Mouse (Mus musculus) forebrain, embryonic 12.5 days (tissue): ENCODE measurements at regions not wholly inside any gene's neighbourhood (a gene's known extent, or its start where the extent isn't known, plus 50 kb on each side); places are given as distances from the start of the nearest gene placed in this dataset.

ENCODE experiments used
- ATAC-seq: fragments of 200-750 bp; cut with Nextera tagmentation; 2 replicates; pipeline ENCODE4 v1.8.0; 2017; ENCODE audit warnings: moderate TSS enrichment; ENCODE audit not compliant: low FRiP score
- H3K27ac ChIP-seq: fragments of 300-500 bp; sonication (generic); 2 replicates; pipeline ENCODE4 v1.5.1; 2016; ENCODE audit warnings: mild to moderate bottlenecking
- H3K27me3 ChIP-seq: fragments of 300-500 bp; sonication (generic); 2 replicates; pipeline ENCODE4 v1.6.1; 2016; ENCODE audit warnings: mild to moderate bottlenecking
- H3K36me3 ChIP-seq: fragments of 300-500 bp; sonication (generic); replicated peaks from 2 replicates; pipeline ENCODE4 v1.6.1; 2016; ENCODE audit warnings: mild to moderate bottlenecking
- H3K4me1 ChIP-seq: fragments of 300-500 bp; sonication (generic); 2 replicates; pipeline ENCODE4 v1.6.1; 2016
- H3K4me2 ChIP-seq: fragments of 300-500 bp; sonication (generic); 2 replicates; pipeline ENCODE4 v1.6.1; 2016; ENCODE audit warnings: mild to moderate bottlenecking, moderate library complexity
- H3K4me3 ChIP-seq: fragments of 300-500 bp; sonication (generic); replicated peaks from 2 replicates; pipeline ENCODE4 v1.5.1; 2016; ENCODE audit warnings: mild to moderate bottlenecking
- H3K9ac ChIP-seq: fragments of 300-500 bp; sonication (generic); 2 replicates; pipeline ENCODE4 v1.6.1; 2016; ENCODE audit warnings: mild to moderate bottlenecking
- H3K9me3 ChIP-seq: fragments of 300-500 bp; sonication (generic); 2 replicates; pipeline ENCODE4 v1.6.1; 2016
- WGBS: fragments of 180-500 bp; shearing (Covaris S2); methylation state at CpG from one replicate; pipeline ENCODE4 v1.1.7; 2016; 5-methylcytosine and 5-hydroxymethylcytosine counted together

GRCm38 (mm10) chr3:149517537-149517936 lies 527.2 kb upstream of the Adgrl2 start:
- Histone ChIP-seq H3K4me3 (no peak overlapping the region), H3K4me1 (peaks cover 18% of the 10 kb centered on the region), H3K9ac (no peak overlapping the region), H3K36me3 (no peaks in the 10 kb centered on the region), H3K9me3 (no peaks in the 10 kb centered on the region), H3K4me2 (no peak overlapping the region), H3K27ac (no peak overlapping the region), H3K27me3 (peaks cover 16% of the 10 kb centered on the region; the same call in 1 of the 2 replicates)
- ATAC-seq: no peak
- WGBS: 76% methylated on average over 11 of the region's 11 CpGs

GRCm38 (mm10) chr3:149509178-149509577 lies 518.8 kb upstream of the Adgrl2 start:
- H3K36me3 ChIP-seq: no peaks in the 10 kb centered on the region
- H3K9me3 ChIP-seq: no peaks in the 10 kb centered on the region
- WGBS: 92% methylated on average over 6 of the region's 6 CpGs
- no peak overlapping the region for H3K27ac ChIP-seq
- H3K4me3 ChIP-seq: no peak overlapping the region
- ATAC-seq: no peak
- H3K27me3 ChIP-seq: no peaks in the 10 kb centered on the region
- H3K9ac ChIP-seq: no peak overlapping the region
- no peaks in the 10 kb centered on the region for H3K4me1 ChIP-seq
- H3K4me2 ChIP-seq: no peak overlapping the region

- Histone ChIP-seq H3K36me3 (no peaks in the 10 kb centered on the region), H3K27ac (no peak overlapping the region), H3K9ac (no peak overlapping the region), H3K4me3 (no peak overlapping the region), H3K9me3 (no peaks in the 10 kb centered on the region), H3K27me3 (no peaks in the 10 kb centered on the region), H3K4me1 (no peaks in the 10 kb centered on the region), H3K4me2 (no peak overlapping the region)
- WGBS: 94% methylated on average over 10 of the region's 10 CpGs
- ATAC-seq: no peak
Observed at GRCm38 (mm10) chr3:149508671-149509070, 518.3 kb upstream of the Adgrl2 start.

- Histone ChIP-seq H3K27ac (no peak overlapping the region), H3K4me3 (no peak overlapping the region), H3K4me2 (no peak overlapping the region), H3K27me3 (no peaks in the 10 kb centered on the region), H3K36me3 (no peaks in the 10 kb centered on the region), H3K9ac (no peak overlapping the region), H3K9me3 (no peaks in the 10 kb centered on the region), H3K4me1 (no peaks in the 10 kb centered on the region)
- 88% methylated on average over 9 of the region's 9 CpGs for WGBS
- ATAC-seq: no peak
Observed at GRCm38 (mm10) chr3:149505692-149506091, 515.3 kb upstream of the Adgrl2 start.

GRCm38 (mm10) chr3:149503992-149504391 lies 513.6 kb upstream of the Adgrl2 start:
- H3K36me3 ChIP-seq: no peaks in the 10 kb centered on the region
- no peak overlapping the region for H3K27ac ChIP-seq
- H3K4me1 ChIP-seq: no peaks in the 10 kb centered on the region
- WGBS: 90% methylated on average over 2 of the region's 2 CpGs
- no peak overlapping the region for H3K4me2 ChIP-seq
- no peak for ATAC-seq
- no peak overlapping the region for H3K4me3 ChIP-seq
- no peak overlapping the region for H3K9ac ChIP-seq
- H3K27me3 ChIP-seq: no peaks in the 10 kb centered on the region
- H3K9me3 ChIP-seq: no peaks in the 10 kb centered on the region

- H3K36me3 ChIP-seq: no peaks in the 10 kb centered on the region
- H3K9ac ChIP-seq: no peak overlapping the region
- H3K4me2 ChIP-seq: no peak overlapping the region
- no peak overlapping the region for H3K4me3 ChIP-seq
- WGBS: 89% methylated on average over 3 of the region's 3 CpGs
- H3K27me3 ChIP-seq: no peaks in the 10 kb centered on the region
- H3K9me3 ChIP-seq: no peaks in the 10 kb centered on the region
- no peak for ATAC-seq
- no peak overlapping the region for H3K27ac ChIP-seq
- H3K4me1 ChIP-seq: no peaks in the 10 kb centered on the region
Observed at GRCm38 (mm10) chr3:149500130-149500529, 509.8 kb upstream of the Adgrl2 start.

GRCm38 (mm10) chr3:149498765-149499164 lies 508.4 kb upstream of the Adgrl2 start:
- Histone ChIP-seq H3K4me3 (no peak overlapping the region), H3K9ac (no peak overlapping the region), H3K27me3 (no peaks in the 10 kb centered on the region), H3K27ac (no peak overlapping the region), H3K9me3 (no peaks in the 10 kb centered on the region), H3K4me1 (no peaks in the 10 kb centered on the region), H3K4me2 (no peak overlapping the region), H3K36me3 (no peaks in the 10 kb centered on the region)
- ATAC-seq: no peak
- 72% methylated on average over 1 of the region's 1 CpGs for WGBS

GRCm38 (mm10) chr3:149496829-149497471 lies 506.6 kb upstream of the Adgrl2 start:
- Histone ChIP-seq H3K27me3 (no peaks in the 10 kb centered on the region), H3K27ac (no peak overlapping the region), H3K9me3 (no peaks in the 10 kb centered on the region), H3K4me2 (no peak overlapping the region), H3K4me1 (no peaks in the 10 kb centered on the region), H3K4me3 (no peak overlapping the region), H3K36me3 (no peaks in the 10 kb centered on the region), H3K9ac (no peak overlapping the region)
- no peak for ATAC-seq
- WGBS: 77% methylated on average over 10 of the region's 10 CpGs

- Histone ChIP-seq H3K4me2 (no peak overlapping the region), H3K4me1 (no peaks in the 10 kb centered on the region), H3K36me3 (no peaks in the 10 kb centered on the region), H3K27me3 (no peaks in the 10 kb centered on the region), H3K9me3 (no peaks in the 10 kb centered on the region), H3K4me3 (no peak overlapping the region), H3K27ac (no peak overlapping the region), H3K9ac (no peak overlapping the region)
- ATAC-seq: no peak
- WGBS: 94% methylated on average over 2 of the region's 2 CpGs
Observed at GRCm38 (mm10) chr3:149496122-149496521, 505.8 kb upstream of the Adgrl2 start.

GRCm38 (mm10) chr3:149488147-149488546 lies 497.8 kb upstream of the Adgrl2 start:
- 79% methylated on average over 4 of the region's 4 CpGs for WGBS
- Histone ChIP-seq H3K27me3 (no peaks in the 10 kb centered on the region), H3K4me1 (0 out of 2 replicates have a peak, but pooled peaks cover 4% of the 10 kb centered on the region), H3K36me3 (no peaks in the 10 kb centered on the region), H3K4me3 (no peak overlapping the region), H3K4me2 (no peak overlapping the region), H3K9me3 (no peaks in the 10 kb centered on the region), H3K27ac (no peak overlapping the region), H3K9ac (no peak overlapping the region)
- no peak for ATAC-seq

- Histone ChIP-seq H3K9ac (no peak overlapping the region), H3K9me3 (no peaks in the 10 kb centered on the region), H3K4me1 (0 out of 2 replicates have a peak, but pooled peaks cover 4% of the 10 kb centered on the region), H3K27ac (no peak overlapping the region), H3K4me2 (no peak overlapping the region), H3K27me3 (no peaks in the 10 kb centered on the region), H3K4me3 (no peak overlapping the region), H3K36me3 (no peaks in the 10 kb centered on the region)
- 82% methylated on average over 4 of the region's 4 CpGs for WGBS
- no peak for ATAC-seq
Observed at GRCm38 (mm10) chr3:149485406-149485805, 495.1 kb upstream of the Adgrl2 start.

- H3K9me3 ChIP-seq: no peaks in the 10 kb centered on the region
- H3K9ac ChIP-seq: no peak overlapping the region
- no peaks in the 10 kb centered on the region for H3K27me3 ChIP-seq
- ATAC-seq: no peak
- 0 out of 2 replicates have a peak, but pooled peaks cover 4% of the 10 kb centered on the region for H3K4me1 ChIP-seq
- H3K4me3 ChIP-seq: no peak overlapping the region
- H3K4me2 ChIP-seq: no peak overlapping the region
- H3K36me3 ChIP-seq: no peaks in the 10 kb centered on the region
- no peak overlapping the region for H3K27ac ChIP-seq
- WGBS: 73% methylated on average over 2 of the region's 2 CpGs
Observed at GRCm38 (mm10) chr3:149484319-149484718, 494.0 kb upstream of the Adgrl2 start.

- Histone ChIP-seq H3K27me3 (no peaks in the 10 kb centered on the region), H3K9ac (no peak overlapping the region), H3K27ac (no peak overlapping the region), H3K9me3 (no peaks in the 10 kb centered on the region), H3K4me2 (no peak overlapping the region), H3K36me3 (no peaks in the 10 kb centered on the region), H3K4me3 (no peak overlapping the region), H3K4me1 (no peaks in the 10 kb centered on the region)
- ATAC-seq: no peak
- 86% methylated on average over 2 of the region's 2 CpGs for WGBS
Observed at GRCm38 (mm10) chr3:149476151-149476550, 485.8 kb upstream of the Adgrl2 start.
